Mouse (Mus musculus): ENCODE data around the gene Gm17455.
A peak's percentile ranks its signal among the peaks of the same experiment; 100 is the strongest.

GRCm38 (mm10) chr10:60407831-60408230, 8.3 kb downstream of the Gm17455 start:
- TF ChIP-seq CTCF (IDR thresholded peaks at IDR 0.05; ENCODE audit: low read depth): peak; percentile 98
- no peak for TF ChIP-seq EP300 (IDR thresholded peaks at IDR 0.05; ENCODE audit: low read depth)

Measured in liver, embryonic 14.5 days (tissue).